Mouse (Mus musculus): Measurements from ENCODE around the gene Eif5. TPM values are rescaled to one million over a fixed set of nuclear protein-coding genes. Genes with fewer than 3 reads are reported as not detected.

Gene Eif5
- polyA plus RNA-seq, 1 experiment from 2014 or later: 520 TPM

- no peak for DNase-seq
- peak; percentile 18; the same call in 1 of the 2 replicates for ATAC-seq
- Histone ChIP-seq H3K27ac (ENCODE audit: low read depth) (peak overlapping the region; percentile 100), H3K36me3 (replicated peaks; ENCODE audit: insufficient read depth, low read length) (peaks cover 34% of the 10 kb centered on the region), H3K4me1 (ENCODE audit: insufficient read depth) (peaks cover 38% of the 10 kb centered on the region), H3K4me3 (ENCODE audit: low read depth, low read length) (peak overlapping the region; percentile 96), H3K4me2 (ENCODE audit: low read depth, low read length) (peak overlapping the region; percentile 81), H3K27me3 (ENCODE audit: insufficient read depth, low read length) (no peaks in the 10 kb centered on the region), H3K9me3 (ENCODE audit: low read length) (no peaks in the 10 kb centered on the region), H3K9ac (replicated peaks) (peak overlapping the region; percentile 99)
- under 1% methylated on average over 22 of the region's 22 CpGs for WGBS (ENCODE audit: insufficient replicate concordance)
- no peak for TF ChIP-seq CTCF (IDR thresholded peaks at IDR 0.05; ENCODE audit: low read depth)
- TF ChIP-seq EP300 (IDR thresholded peaks at IDR 0.05; ENCODE audit: low read depth): no peak
Observed at GRCm38 (mm10) chr12:111537341-111537740, 475 bp upstream of the Eif5 start.

DNA sequence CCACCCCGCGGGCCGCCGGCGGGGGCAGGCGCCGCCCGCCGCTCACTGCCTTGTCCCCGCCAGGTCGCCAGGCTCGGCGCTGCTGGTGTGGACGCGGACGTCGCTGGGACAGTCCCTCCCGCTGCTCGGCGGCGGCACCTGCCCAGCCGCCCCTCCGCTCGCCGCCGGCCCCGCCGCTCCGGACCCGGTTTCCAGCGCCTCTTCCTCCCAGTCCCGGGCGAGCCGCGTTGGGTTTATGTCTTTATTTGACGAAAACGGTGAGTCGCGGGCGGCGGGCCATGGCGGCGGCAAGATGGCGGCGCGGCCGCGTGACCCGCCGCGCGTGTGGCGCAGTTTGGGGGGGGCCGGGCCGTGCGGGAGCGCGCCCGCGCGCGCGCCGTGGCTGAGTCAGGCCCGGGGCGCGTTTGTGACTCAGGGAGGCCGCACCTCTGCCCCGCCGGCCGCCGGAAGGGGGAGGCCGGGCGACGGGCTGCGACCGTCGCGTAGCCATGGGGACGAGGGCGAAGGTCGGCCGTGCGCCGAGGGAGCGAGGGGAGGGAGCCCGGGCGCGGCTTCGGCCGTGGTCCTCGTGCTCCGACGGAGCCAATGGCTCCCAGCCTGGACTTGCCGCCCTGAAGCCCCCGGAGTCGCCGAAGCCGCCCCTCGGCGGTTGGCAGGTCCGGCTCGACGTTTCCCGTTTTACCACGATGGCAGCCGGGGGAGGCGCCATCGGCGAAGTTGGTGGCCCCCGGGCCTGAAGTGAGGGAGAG, 650 bp downstream of the Eif5 start:
- no peaks in the 10 kb centered on the region for H3K9me3 ChIP-seq (ENCODE audit: low read length)
- H3K4me2 ChIP-seq (ENCODE audit: low read depth, low read length): peak overlapping the region; percentile 79
- H3K4me3 ChIP-seq (ENCODE audit: low read depth, low read length): peak overlapping the region; percentile 96
- no peaks in the 10 kb centered on the region for H3K27me3 ChIP-seq (ENCODE audit: insufficient read depth, low read length)
- peak overlapping the region; percentile 100 for H3K9ac ChIP-seq (replicated peaks)
- H3K36me3 ChIP-seq (replicated peaks; ENCODE audit: insufficient read depth, low read length): peaks cover 46% of the 10 kb centered on the region
- WGBS (ENCODE audit: insufficient replicate concordance): under 1% methylated on average over 76 of the region's 111 CpGs
- H3K4me1 ChIP-seq (ENCODE audit: insufficient read depth): peaks cover 38% of the 10 kb centered on the region
- peak overlapping the region; percentile 100 for H3K27ac ChIP-seq (ENCODE audit: low read depth)
- ATAC-seq (peak; percentile 73), DNase-seq (peak; percentile 92)
- TF ChIP-seq EP300 (IDR thresholded peaks at IDR 0.05; ENCODE audit: low read depth) (no peak), CTCF (IDR thresholded peaks at IDR 0.05; ENCODE audit: low read depth) (no peak; the same call in 1 of the 2 replicates)

DNA sequence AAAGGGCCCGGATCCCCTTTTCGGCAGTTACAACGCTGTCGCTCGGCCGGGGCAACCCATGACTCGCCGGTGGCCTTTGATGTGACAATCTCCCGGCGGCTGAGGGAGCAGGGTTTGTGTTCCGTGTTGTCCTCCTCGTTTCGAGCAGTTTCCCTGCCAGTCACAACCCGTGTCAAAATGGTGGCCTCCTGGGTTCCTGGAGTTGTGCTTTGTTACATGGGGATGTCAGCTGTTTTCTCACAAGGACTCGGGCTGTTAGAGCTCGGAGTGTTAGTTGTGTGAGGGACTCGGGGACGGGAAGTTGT, 1.2 kb downstream of the Eif5 start:
- TF ChIP-seq EP300 (IDR thresholded peaks at IDR 0.05; ENCODE audit: low read depth) (no peak), CTCF (IDR thresholded peaks at IDR 0.05; ENCODE audit: low read depth) (no peak)
- H3K9me3 ChIP-seq (ENCODE audit: low read length): no peaks in the 10 kb centered on the region
- peaks cover 38% of the 10 kb centered on the region for H3K4me1 ChIP-seq (ENCODE audit: insufficient read depth)
- H3K27ac ChIP-seq (ENCODE audit: low read depth): peak overlapping the region; percentile 100
- peak overlapping the region; percentile 79 for H3K4me2 ChIP-seq (ENCODE audit: low read depth, low read length)
- under 1% methylated on average over 18 of the region's 18 CpGs for WGBS (ENCODE audit: insufficient replicate concordance)
- ATAC-seq: no peak
- H3K4me3 ChIP-seq (ENCODE audit: low read depth, low read length): peak overlapping the region; percentile 96
- H3K27me3 ChIP-seq (ENCODE audit: insufficient read depth, low read length): no peaks in the 10 kb centered on the region
- DNase-seq: no peak
- H3K9ac ChIP-seq (replicated peaks): peak overlapping the region; percentile 100
- H3K36me3 ChIP-seq (replicated peaks; ENCODE audit: insufficient read depth, low read length): peaks cover 51% of the 10 kb centered on the region

- Histone ChIP-seq H3K9ac (replicated peaks) (no peak overlapping the region), H3K4me1 (ENCODE audit: insufficient read depth) (no peaks in the 10 kb centered on the region), H3K9me3 (ENCODE audit: low read length) (no peaks in the 10 kb centered on the region), H3K36me3 (replicated peaks; ENCODE audit: insufficient read depth, low read length) (peaks cover 49% of the 10 kb centered on the region), H3K27me3 (ENCODE audit: insufficient read depth, low read length) (no peaks in the 10 kb centered on the region), H3K4me3 (ENCODE audit: low read depth, low read length) (no peak overlapping the region), H3K27ac (ENCODE audit: low read depth) (no peak overlapping the region), H3K4me2 (ENCODE audit: low read depth, low read length) (no peak overlapping the region)
- TF ChIP-seq CTCF (IDR thresholded peaks at IDR 0.05; ENCODE audit: low read depth) (no peak), EP300 (IDR thresholded peaks at IDR 0.05; ENCODE audit: low read depth) (no peak)
- WGBS (ENCODE audit: insufficient replicate concordance): 89% methylated on average over 3 of the region's 3 CpGs
- DNase-seq (no peak), ATAC-seq (no peak)
Observed at GRCm38 (mm10) chr12:111547070-111547469, 9.3 kb downstream of the Eif5 start.

DNA sequence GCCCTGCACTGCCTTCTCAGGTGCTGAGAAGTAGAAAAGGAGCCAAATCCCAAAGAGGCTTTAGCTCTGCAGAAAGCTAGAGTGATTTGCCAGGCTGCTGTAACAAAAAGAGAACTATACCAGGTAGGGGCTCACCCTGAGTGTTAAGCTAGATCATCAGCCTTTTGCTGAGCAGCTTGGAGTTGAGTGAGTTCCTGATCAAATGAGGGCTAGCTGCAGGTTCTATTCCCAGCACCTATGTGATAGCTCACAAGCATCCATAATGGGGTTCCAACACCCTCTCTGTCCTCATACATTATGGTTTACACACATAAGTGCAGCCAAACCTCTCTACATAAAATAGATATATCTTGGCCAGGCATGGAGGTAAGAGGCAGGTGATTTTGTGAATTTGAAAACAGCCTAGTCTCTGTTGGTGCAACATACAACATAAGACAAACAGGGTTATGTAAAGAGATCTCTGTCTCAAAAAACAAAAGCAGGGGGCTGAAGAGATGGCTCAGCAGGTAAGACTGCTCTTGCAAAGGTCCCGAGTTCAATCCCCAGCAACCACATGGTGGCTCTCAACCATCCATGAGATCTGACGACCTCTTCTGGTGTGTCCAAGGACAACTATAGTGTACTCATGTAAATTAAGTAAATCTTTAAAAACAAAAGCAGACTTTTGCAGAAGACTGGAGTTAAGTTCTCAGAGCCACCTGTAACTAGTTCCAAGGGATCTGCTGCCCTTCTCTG, 10.9 kb downstream of the Eif5 start:
- H3K9ac ChIP-seq (replicated peaks): no peak overlapping the region
- peak; percentile 25 for ATAC-seq
- no peaks in the 10 kb centered on the region for H3K4me1 ChIP-seq (ENCODE audit: insufficient read depth)
- no peak overlapping the region for H3K27ac ChIP-seq (ENCODE audit: low read depth)
- no peak overlapping the region for H3K4me2 ChIP-seq (ENCODE audit: low read depth, low read length)
- no peaks in the 10 kb centered on the region for H3K9me3 ChIP-seq (ENCODE audit: low read length)
- WGBS (ENCODE audit: insufficient replicate concordance): 62% methylated on average over 2 of the region's 2 CpGs
- H3K27me3 ChIP-seq (ENCODE audit: insufficient read depth, low read length): no peaks in the 10 kb centered on the region
- no peak overlapping the region for H3K4me3 ChIP-seq (ENCODE audit: low read depth, low read length)
- peaks cover 33% of the 10 kb centered on the region for H3K36me3 ChIP-seq (replicated peaks; ENCODE audit: insufficient read depth, low read length)
- TF ChIP-seq EP300 (IDR thresholded peaks at IDR 0.05; ENCODE audit: low read depth): no peak
- DNase-seq: no peak

GRCm38 (mm10) chr12:111550679-111551078, 12.9 kb downstream of the Eif5 start:
- ATAC-seq (no peak), DNase-seq (no peak)
- Histone ChIP-seq H3K4me3 (ENCODE audit: low read depth, low read length) (no peak overlapping the region), H3K36me3 (replicated peaks; ENCODE audit: insufficient read depth, low read length) (peaks cover 19% of the 10 kb centered on the region), H3K9me3 (ENCODE audit: low read length) (no peaks in the 10 kb centered on the region), H3K4me2 (ENCODE audit: low read depth, low read length) (no peak overlapping the region), H3K9ac (replicated peaks) (no peak overlapping the region), H3K4me1 (ENCODE audit: insufficient read depth) (no peaks in the 10 kb centered on the region), H3K27ac (ENCODE audit: low read depth) (no peak overlapping the region), H3K27me3 (ENCODE audit: insufficient read depth, low read length) (no peaks in the 10 kb centered on the region)
- TF ChIP-seq EP300 (IDR thresholded peaks at IDR 0.05; ENCODE audit: low read depth) (no peak), CTCF (IDR thresholded peaks at IDR 0.05; ENCODE audit: low read depth) (peak; percentile 41)
- WGBS (ENCODE audit: insufficient replicate concordance): 54% methylated on average over 1 of the region's 1 CpGs
